Mouse (Mus musculus) lung, adult 2 months (tissue): Measurements from ENCODE around the gene Atoh8. TPM values are rescaled to one million over a fixed set of nuclear protein-coding genes. Genes with fewer than 3 reads are reported as not detected.

Source experiments
- DNase-seq: peaks from one replicate; pipeline ENCODE4 v3.0.0; 2022
- H3K4me1 ChIP-seq: fragments of 200-500 bp; 2 replicates; pipeline ENCODE4 v1.6.1; 2011; ENCODE audit warnings: low read length; ENCODE audit not compliant: control insufficient read depth, insufficient read depth
- H3K4me3 ChIP-seq: fragments of 200-500 bp; replicated peaks from 2 replicates; pipeline ENCODE3; 2011; ENCODE audit warnings: low read depth, mild to moderate bottlenecking, control low read depth, low read length; ENCODE audit errors: extremely low read depth
- CTCF ChIP-seq: fragments of 200-500 bp; IDR thresholded peaks from 2 replicates; pipeline ENCODE4 v1.5.1; 2011; ENCODE audit warnings: mild to moderate bottlenecking, low read length, control low read depth; ENCODE audit not compliant: insufficient read depth
- POLR2A ChIP-seq: fragments of 200-500 bp; IDR thresholded peaks from 2 replicates; pipeline ENCODE4 v1.6.1; 2011; ENCODE audit warnings: low read depth, mild to moderate bottlenecking, control low read depth, low read length, borderline replicate concordance; ENCODE audit errors: extremely low read depth
- WGBS: fragments of 180-500 bp; shearing (Covaris S2); methylation state at CpG from one replicate; pipeline ENCODE4 v1.1.7; 2018; 5-methylcytosine and 5-hydroxymethylcytosine counted together
- polyA plus RNA-seq: library from polyadenylated mRNA; depleted of rRNA; stranded (reverse); fragments of >200 nt; gene quantifications from 2 replicates; pipeline ENCODE4 v1.2.3, GENCODE M21; 2012

The Atoh8 gene
- polyA plus RNA-seq, 1 experiment: 26.4 TPM

- WGBS: 61% methylated on average over 7 of the region's 7 CpGs
- no peak for DNase-seq
- Histone ChIP-seq H3K4me1 (peaks cover 7% of the 10 kb centered on the region; the same call in 1 of the 2 replicates), H3K4me3 (no peak overlapping the region)
- TF ChIP-seq CTCF: no peak
- no peak for TF ChIP-seq POLR2A
These were observed 30.5 kb downstream of the Atoh8 start for GRCm38 (mm10) chr6:72204858-72205257.

GRCm38 (mm10) chr6:72203279-72203678 lies 32.1 kb downstream of the Atoh8 start:
- TF ChIP-seq CTCF: no peak
- TF ChIP-seq POLR2A: no peak
- Histone ChIP-seq H3K4me1 (peaks cover 7% of the 10 kb centered on the region; the same call in 1 of the 2 replicates), H3K4me3 (no peak overlapping the region)
- no peak for DNase-seq
- WGBS: 42% methylated on average over 5 of the region's 5 CpGs

DNA sequence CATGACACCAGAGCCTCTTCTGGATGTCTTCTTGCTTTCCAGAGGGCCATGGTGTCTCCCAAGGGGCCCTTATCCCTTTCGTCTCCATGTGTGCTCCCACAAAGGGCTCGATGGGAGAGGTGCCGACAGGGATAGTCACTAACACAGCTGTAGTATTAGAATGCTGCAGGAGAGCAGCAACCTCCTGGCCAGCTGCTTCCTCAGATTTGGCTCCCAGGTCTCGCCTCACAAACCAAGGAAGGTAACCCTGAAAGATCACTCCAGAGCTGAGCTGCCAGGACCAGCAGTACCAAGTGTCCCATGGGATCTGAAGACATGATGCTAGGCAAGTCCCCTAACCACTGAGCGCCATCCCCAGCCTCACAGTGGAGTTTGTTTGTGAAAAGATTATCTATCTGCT lies 32.6 kb downstream of the Atoh8 start:
- DNase-seq: no peak
- WGBS: 76% methylated on average over 5 of the region's 5 CpGs
- no peak overlapping the region for H3K4me3 ChIP-seq
- no peak for TF ChIP-seq CTCF
- TF ChIP-seq POLR2A: no peak
- H3K4me1 ChIP-seq: peaks cover 7% of the 10 kb centered on the region; the same call in 1 of the 2 replicates

DNA sequence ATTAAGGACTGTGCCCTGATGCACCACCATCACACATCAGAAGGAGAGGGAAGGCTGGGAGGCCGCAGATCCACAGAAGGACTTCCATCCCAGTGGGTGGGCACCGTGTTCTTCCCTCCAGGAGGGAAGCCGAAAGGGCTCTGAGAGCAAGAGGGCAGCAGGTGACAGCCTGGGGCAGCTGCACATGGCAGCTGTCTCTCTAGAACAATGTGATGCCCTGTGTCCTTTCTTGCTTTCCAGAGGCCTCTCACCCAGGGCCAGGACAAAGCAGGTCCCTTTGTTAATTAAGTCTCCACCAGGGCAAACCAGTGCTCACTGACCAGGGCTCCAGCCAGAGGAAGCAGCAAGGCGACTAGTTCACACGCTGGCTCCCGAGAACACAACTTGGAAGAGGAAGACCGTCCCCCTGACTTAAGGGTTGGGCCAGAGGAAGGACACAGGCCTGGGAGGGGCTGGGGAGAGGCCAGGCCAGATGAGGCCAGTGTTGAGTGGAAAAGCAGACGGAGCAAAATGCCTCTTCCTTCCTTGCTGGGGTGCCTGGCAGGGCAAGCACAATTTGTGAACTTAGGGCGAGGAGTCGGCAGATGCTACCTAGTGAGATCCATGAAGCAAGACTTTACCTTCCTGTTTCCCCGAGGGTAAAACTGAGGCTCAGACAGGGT lies 34.7 kb downstream of the Atoh8 start:
- TF ChIP-seq POLR2A (peak; percentile 12; the same call in 1 of the 2 replicates), CTCF (no peak)
- DNase-seq: no peak
- no peak overlapping the region for H3K4me3 ChIP-seq
- 47% methylated on average over 11 of the region's 11 CpGs for WGBS
- peaks cover 7% of the 10 kb centered on the region; the same call in 1 of the 2 replicates for H3K4me1 ChIP-seq

- no peak for DNase-seq
- peaks cover 5% of the 10 kb centered on the region; the same call in 1 of the 2 replicates for H3K4me1 ChIP-seq
- TF ChIP-seq POLR2A (no peak), CTCF (no peak)
- no peak overlapping the region for H3K4me3 ChIP-seq
These were observed 37.9 kb downstream of the Atoh8 start for GRCm38 (mm10) chr6:72197515-72197914.

DNA sequence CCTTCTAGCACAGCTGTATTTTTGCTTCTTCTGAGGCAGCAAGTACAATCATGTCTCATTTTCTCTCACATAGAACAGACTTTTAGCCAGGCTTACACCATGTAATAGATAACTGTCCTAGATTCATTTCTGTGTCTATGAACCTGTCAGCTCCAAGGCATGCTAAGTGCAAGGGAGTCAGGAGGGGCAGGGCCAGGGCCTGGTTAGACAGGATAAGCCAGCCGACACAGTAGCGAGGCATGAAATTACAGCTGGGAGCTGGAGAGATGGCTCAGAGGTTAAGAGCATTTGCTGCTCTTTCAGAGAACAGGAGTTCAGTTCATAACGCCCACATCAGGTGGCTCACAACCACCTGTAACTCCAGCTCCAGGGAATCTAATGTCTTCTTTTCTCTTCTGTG lies 38.7 kb downstream of the Atoh8 start:
- peaks cover 5% of the 10 kb centered on the region; the same call in 1 of the 2 replicates for H3K4me1 ChIP-seq
- no peak overlapping the region for H3K4me3 ChIP-seq
- WGBS: 91% methylated on average over 3 of the region's 3 CpGs
- TF ChIP-seq POLR2A: no peak
- TF ChIP-seq CTCF: no peak
- DNase-seq: no peak

DNA sequence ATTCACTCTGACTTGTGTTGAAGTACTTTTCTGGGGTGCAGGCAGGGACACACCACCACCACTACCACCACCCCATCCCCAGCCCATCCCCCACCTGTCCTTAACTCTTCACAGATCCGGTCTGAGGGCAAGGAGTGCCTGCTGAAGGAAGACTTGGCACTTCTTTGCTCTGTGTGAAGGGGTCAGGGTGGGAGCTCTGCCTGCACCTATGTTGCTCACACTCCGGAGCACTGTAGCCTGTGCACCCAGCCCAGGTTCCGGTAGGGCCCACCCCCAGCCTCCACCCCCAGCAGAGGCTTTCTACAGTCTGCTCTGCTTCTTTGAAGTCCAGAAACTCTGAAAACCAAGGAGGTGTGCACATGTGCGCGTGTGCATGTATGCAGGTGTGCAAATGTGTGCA lies 44.8 kb downstream of the Atoh8 start:
- Histone ChIP-seq H3K4me1 (peaks cover 6% of the 10 kb centered on the region), H3K4me3 (no peak overlapping the region)
- 73% methylated on average over 5 of the region's 5 CpGs for WGBS
- no peak for DNase-seq
- TF ChIP-seq CTCF (no peak), POLR2A (no peak)

- no peak for TF ChIP-seq POLR2A
- TF ChIP-seq CTCF: no peak
- WGBS: 35% methylated on average over 6 of the region's 6 CpGs
- peaks cover 6% of the 10 kb centered on the region for H3K4me1 ChIP-seq
These were observed 45.3 kb downstream of the Atoh8 start for GRCm38 (mm10) chr6:72190120-72190519.

DNA sequence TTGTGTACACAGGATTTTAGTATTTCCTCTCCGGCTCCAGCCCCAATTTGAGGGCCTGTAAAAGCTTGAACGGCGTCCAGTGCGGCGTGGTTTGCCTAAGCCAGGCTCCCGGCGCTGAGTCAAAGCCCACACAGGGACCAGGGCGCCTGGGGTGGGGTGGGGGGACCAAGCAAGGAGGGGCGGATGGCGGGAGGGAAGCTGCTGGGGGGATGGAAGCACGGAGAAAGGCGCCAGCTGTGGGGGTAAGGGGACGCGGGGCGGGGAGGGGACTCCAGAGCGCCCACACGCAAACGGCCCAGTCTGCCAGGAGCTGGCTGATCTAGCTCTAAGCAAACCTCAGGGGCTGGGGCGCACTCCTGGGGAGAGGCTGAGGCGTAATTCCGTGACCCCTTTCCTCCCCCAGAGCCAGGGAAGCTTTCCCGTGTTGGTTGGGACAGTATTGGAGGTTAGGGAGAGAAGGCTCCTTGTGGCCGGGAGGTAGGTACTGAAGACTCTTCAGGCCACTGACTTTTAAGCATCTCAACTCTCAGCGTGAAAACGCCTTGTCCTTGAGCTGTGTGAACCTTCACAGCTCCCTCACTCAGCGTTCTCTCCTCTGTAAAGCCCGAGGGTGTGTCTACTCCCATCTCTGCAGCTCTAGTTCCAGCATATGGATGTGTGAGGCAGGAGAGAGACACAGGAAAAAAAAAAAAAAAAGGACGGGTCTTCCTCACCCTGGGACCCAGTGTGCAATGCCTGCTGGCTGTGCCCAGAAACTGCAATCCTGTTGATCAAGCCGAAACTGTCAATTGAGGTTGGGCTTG lies 46.1 kb downstream of the Atoh8 start:
- DNase-seq: peak; percentile 46
- H3K4me3 ChIP-seq: no peak overlapping the region
- 15% methylated on average over 29 of the region's 29 CpGs for WGBS
- H3K4me1 ChIP-seq: peaks cover 6% of the 10 kb centered on the region
- TF ChIP-seq POLR2A: no peak
- no peak for TF ChIP-seq CTCF

More at GRCm38 (mm10) chr6:72190120-72190519, 45.3 kb downstream of the Atoh8 start:
- no peak overlapping the region for H3K4me3 ChIP-seq
- no peak for DNase-seq
